Mouse (Mus musculus) lung, postnatal 10 days (tissue): ENCODE measurements around the gene Gdpd3.

Experiments used
- DNase-seq: peaks from one replicate; pipeline ENCODE4 v3.0.0; 2021

The Gdpd3 gene

GRCm38 (mm10) chr7:126808703-126809455, 42.7 kb downstream of the Gdpd3 start:
- peak; percentile 91 for DNase-seq

- DNase-seq, result no peak
Observed at GRCm38 (mm10) chr7:126809723-126810369, 43.7 kb downstream of the Gdpd3 start.

GRCm38 (mm10) chr7:126815726-126816222, 49.6 kb downstream of the Gdpd3 start:
- no peak for DNase-seq

GRCm38 (mm10) chr7:126816494-126816893, 50.4 kb downstream of the Gdpd3 start:
- DNase-seq, result no peak

GRCm38 (mm10) chr7:126817595-126817994, 51.5 kb downstream of the Gdpd3 start:
- no peak for DNase-seq

- DNase-seq, result no peak
Observed at GRCm38 (mm10) chr7:126818818-126819217, 52.7 kb downstream of the Gdpd3 start.

GRCm38 (mm10) chr7:126821835-126822511, 55.8 kb downstream of the Gdpd3 start:
- DNase-seq, result peak; percentile 87

GRCm38 (mm10) chr7:126822741-126823140, 56.6 kb downstream of the Gdpd3 start:
- no peak for DNase-seq

GRCm38 (mm10) chr7:126823202-126823711, 57.1 kb downstream of the Gdpd3 start:
- DNase-seq, result no peak

GRCm38 (mm10) chr7:126823940-126824339, 57.8 kb downstream of the Gdpd3 start:
- no peak for DNase-seq
